Mouse (Mus musculus): ENCODE results near the gene Catsperb.
"Not testable (repeated sequence)": the region's sequence is repeated elsewhere in the genome, so short reads cannot be mapped to it uniquely, and the experiment has no call there.

Catsperb gene

GRCm38 (mm10) chr12:101404353-101404752 lies at the start of gene Catsperb:
Gene Catsperb (plus strand): TSS chr12:101404653.
- not testable (repeated sequence) for DNase-seq (ENCODE audit: low spot score)

GRCm38 (mm10) chr12:101361468-101361867 lies 43.0 kb upstream of the Catsperb start:
- not testable (repeated sequence) for DNase-seq (ENCODE audit: low spot score)

GRCm38 (mm10) chr12:101381460-101381859 lies 23.0 kb upstream of the Catsperb start:
- DNase-seq (ENCODE audit: low spot score): not testable (repeated sequence)

GRCm38 (mm10) chr12:101426131-101426530 lies 21.7 kb downstream of the Catsperb start:
- DNase-seq (ENCODE audit: low spot score): no peak

GRCm38 (mm10) chr12:101462051-101462450 lies 57.6 kb downstream of the Catsperb start:
- DNase-seq (ENCODE audit: low spot score): no peak

GRCm38 (mm10) chr12:101483571-101483970 lies 79.1 kb downstream of the Catsperb start:
- no peak for DNase-seq (ENCODE audit: low spot score)

GRCm38 (mm10) chr12:101511326-101511725 lies 106.9 kb downstream of the Catsperb start:
- not testable (repeated sequence) for DNase-seq (ENCODE audit: low spot score)

GRCm38 (mm10) chr12:101606622-101607021 lies 202.2 kb downstream of the Catsperb start:
- DNase-seq (ENCODE audit: low spot score): not testable (repeated sequence)

- no peak for DNase-seq (ENCODE audit: low spot score)
Observed at GRCm38 (mm10) chr12:101633137-101633536, 228.7 kb downstream of the Catsperb start.

- DNase-seq (ENCODE audit: low spot score): no peak
Observed at GRCm38 (mm10) chr12:101667502-101667901, 263.0 kb downstream of the Catsperb start.

All from left cerebral cortex, adult 11 months (tissue).